In genomic region chr12:40035506-40035905, GRCm38 (mm10) we compare ENCODE assay signal across 9 mouse cellular contexts. TPM values are rescaled to one million over a fixed set of nuclear protein-coding genes. Genes with fewer than 3 reads are reported as not detected.
DNase-seq lines count a peak whose midpoint lies in the region; ATAC-seq and TF ChIP-seq lines count a peak whose summit lies in the region.
"Had no signal": no experiment of that assay in that cellular context is flagged by ENCODE, and none has a peak within 500 bp of the region (broad histone marks: within the 10 kb centered on the region; RNA-seq: fewer than 3 reads in every experiment).

No protein-coding gene starts in this region.

- peak; percentile 64 for DNase-seq in liver, adult 2 months (ENCODE audit: extremely low read depth, low read depth, low spot score)
- no peak for DNase-seq in liver
- no peak for DNase-seq in forebrain, embryonic 10.5 days (ENCODE audit: extremely low spot score, low spot score)
- DNase-seq in right cerebral cortex, postnatal 14 days: no peak
- DNase-seq in urinary bladder, postnatal 25 days (ENCODE audit: low spot score): no peak
- no peak for DNase-seq in natural killer cell, adult 2 months (ENCODE audit: low spot score in 2 of 2)
- DNase-seq: kidney, postnatal 10 days had no signal

- WGBS in liver, adult 2 months: 18% methylated on average over 4 of the region's 4 CpGs
- 89% methylated on average over 4 of the region's 4 CpGs for WGBS in forebrain, embryonic 10.5 days
- WGBS in intestine, embryonic 15.5 days: 76% methylated on average over 4 of the region's 4 CpGs
- WGBS in neural tube, embryonic 12.5 days: 68% methylated on average over 4 of the region's 4 CpGs

- H3K9me3 ChIP-seq in forebrain, embryonic 10.5 days: no peaks in the 10 kb centered on the region
- H3K9me3 ChIP-seq in intestine, embryonic 15.5 days: no peaks in the 10 kb centered on the region
- peaks cover 4% of the 10 kb centered on the region for H3K9me3 ChIP-seq in neural tube, embryonic 12.5 days

- peak overlapping the region; percentile 79 for H3K4me2 ChIP-seq in intestine, embryonic 15.5 days (replicated peaks)
- peak overlapping the region; percentile 75 for H3K4me2 ChIP-seq in neural tube, embryonic 12.5 days (replicated peaks)

- TF ChIP-seq POLR2A in liver, adult 2 months (IDR thresholded peaks at IDR 0.05; ENCODE audit: extremely low read depth, insufficient read depth, low read length): no peak

- peak overlapping the region; percentile 67; the same call in 1 of the 2 replicates for H3K4me3 ChIP-seq in liver, adult 2 months (ENCODE audit: insufficient read depth, low read depth, low read length)
- H3K4me3 ChIP-seq in forebrain, embryonic 10.5 days: peak overlapping the region; percentile 79; the same call in 1 of the 2 replicates
- H3K4me3 ChIP-seq in intestine, embryonic 15.5 days (replicated peaks): peak overlapping the region; percentile 86
- peak overlapping the region; percentile 90 for H3K4me3 ChIP-seq in neural tube, embryonic 12.5 days

- H3K79me2 ChIP-seq in liver, adult 2 months (ENCODE audit: control insufficient read depth, insufficient read depth, low read length): peaks cover 7% of the 10 kb centered on the region; the same call in 1 of the 2 replicates

- peaks cover 15% of the 10 kb centered on the region for H3K4me1 ChIP-seq in liver, adult 2 months (ENCODE audit: control insufficient read depth, insufficient read depth, low read length)
- peaks cover 12% of the 10 kb centered on the region for H3K4me1 ChIP-seq in forebrain, embryonic 10.5 days
- H3K4me1 ChIP-seq in intestine, embryonic 15.5 days (replicated peaks): no peaks in the 10 kb centered on the region
- peaks cover 3% of the 10 kb centered on the region; the same call in 1 of the 2 replicates for H3K4me1 ChIP-seq in neural tube, embryonic 12.5 days

- ATAC-seq in intestine, embryonic 15.5 days: no peak
- ATAC-seq in neural tube, embryonic 12.5 days (ENCODE audit: low FRiP score, low read depth): no peak

- H3K36me3 ChIP-seq in liver, adult 2 months (ENCODE audit: control insufficient read depth, insufficient read depth, low read length): 0 out of 2 replicates have a peak, but pooled peaks cover 2% of the 10 kb centered on the region
- H3K36me3 ChIP-seq in forebrain, embryonic 10.5 days (replicated peaks): peaks cover 2% of the 10 kb centered on the region; the same call in 1 of the 2 replicates
- no peaks in the 10 kb centered on the region for H3K36me3 ChIP-seq in intestine, embryonic 15.5 days
- no peaks in the 10 kb centered on the region for H3K36me3 ChIP-seq in neural tube, embryonic 12.5 days

- no peak overlapping the region for H3K27ac ChIP-seq in liver, adult 2 months (replicated peaks; ENCODE audit: insufficient read depth, low read depth, low read length)
- H3K27ac ChIP-seq in forebrain, embryonic 10.5 days: no peak overlapping the region
- no peak overlapping the region for H3K27ac ChIP-seq in intestine, embryonic 15.5 days
- no peak overlapping the region for H3K27ac ChIP-seq in neural tube, embryonic 12.5 days

- H3K27me3 ChIP-seq in liver, adult 2 months (ENCODE audit: control insufficient read depth, insufficient read depth, low read length): no peaks in the 10 kb centered on the region
- H3K27me3 ChIP-seq in forebrain, embryonic 10.5 days (ENCODE audit: poor library complexity, severe bottlenecking): peaks cover 20% of the 10 kb centered on the region
- H3K27me3 ChIP-seq in intestine, embryonic 15.5 days (replicated peaks): no peaks in the 10 kb centered on the region
- H3K27me3 ChIP-seq in neural tube, embryonic 12.5 days (replicated peaks): no peaks in the 10 kb centered on the region

- no peak for TF ChIP-seq CTCF in liver, adult 2 months (IDR thresholded peaks at IDR 0.05; ENCODE audit: low read depth, low read length)

- H3K9ac ChIP-seq in liver, adult 2 months (ENCODE audit: low read depth, low read length): no peak overlapping the region
- no peak overlapping the region for H3K9ac ChIP-seq in intestine, embryonic 15.5 days
- peak overlapping the region; percentile 0; the same call in 1 of the 2 replicates for H3K9ac ChIP-seq in neural tube, embryonic 12.5 days

RNA-seq across cellular contexts. Expression of gene Arl4a, which starts 2.3 kb away (rescaled TPM):
- 12.4 and 16.9 TPM in 2 replicates for total RNA-seq in liver, adult 2 months (2014; rRNA removed)
- polyA plus RNA-seq in liver, adult 2 months (2012; rRNA removed): 7.3 and 9.0 TPM in 2 replicates
- 35.0 and 36.1 TPM in 2 replicates for polyA plus RNA-seq in forebrain, embryonic 10.5 days (2016; fragmentation: Nextera tagmentation; extraction: Ambion mirVana)
- 67.9 and 74.1 TPM in 2 replicates for polyA plus RNA-seq in intestine, embryonic 15.5 days (2015; fragmentation: Nextera tagmentation; extraction: Ambion mirVana)
- 113 and 126 TPM in 2 replicates for polyA plus RNA-seq in neural tube, embryonic 12.5 days (2016; fragmentation: Nextera tagmentation; extraction: Ambion mirVana)
